Mouse (Mus musculus): Measurements from ENCODE around the gene Synj1. TPM values are rescaled to one million over a fixed set of nuclear protein-coding genes. Genes with fewer than 3 reads are reported as not detected.

Gene Synj1
- total and polyA plus RNA-seq, 2 experiments from 2014 or later, result 50.5 to 58.1 TPM

- WGBS, result 63% methylated on average over 8 of the region's 8 CpGs
- Histone ChIP-seq H3K36me3 (ENCODE audit: insufficient read depth, low read length) (no peaks in the 10 kb centered on the region), H3K27ac (no peak overlapping the region), H3K4me1 (ENCODE audit: insufficient read depth, low read length) (peaks cover 9% of the 10 kb centered on the region), H3K9ac (replicated peaks; ENCODE audit: low read length) (no peak overlapping the region), H3K4me2 (ENCODE audit: low read depth, low read length) (0 out of 2 replicates have a peak overlapping the region, but pooled peaks have one; percentile 75), H3K4me3 (ENCODE audit: low read length) (no peak overlapping the region), H3K9me3 (ENCODE audit: low read length) (no peaks in the 10 kb centered on the region), H3K27me3 (ENCODE audit: insufficient read depth, low read length) (no peaks in the 10 kb centered on the region)
- ATAC-seq (no peak), DNase-seq (ENCODE audit: low spot score) (peak; percentile 66)
- peak; percentile 63 for TF ChIP-seq CTCF (IDR thresholded peaks at IDR 0.05; ENCODE audit: low read depth)
Observed at GRCm38 (mm10) chr16:91045511-91045910, 34.4 kb upstream of the Synj1 start.

GRCm38 (mm10) chr16:91044270-91045182 lies 33.4 kb upstream of the Synj1 start, which contains the start of gene Paxbp1:
Paxbp1 (minus strand) TSS chr16:91044543.
- peak; percentile 99 for TF ChIP-seq CTCF (IDR thresholded peaks at IDR 0.05; ENCODE audit: low read depth)
- H3K9me3 ChIP-seq (ENCODE audit: low read length), result no peaks in the 10 kb centered on the region
- peak within 1 kb of the TSS; percentile 98 for H3K9ac ChIP-seq (replicated peaks; ENCODE audit: low read length)
- peaks cover 9% of the 10 kb centered on the region for H3K4me1 ChIP-seq (ENCODE audit: insufficient read depth, low read length)
- H3K27me3 ChIP-seq (ENCODE audit: insufficient read depth, low read length), result no peaks in the 10 kb centered on the region
- DNase-seq (ENCODE audit: low spot score) (peak; percentile 100), ATAC-seq (peak; percentile 98)
- peak within 1 kb of the TSS; percentile 98 for H3K27ac ChIP-seq
- peak within 1 kb of the TSS; percentile 86 for H3K4me3 ChIP-seq (ENCODE audit: low read length)
- H3K36me3 ChIP-seq (ENCODE audit: insufficient read depth, low read length), result no peaks in the 10 kb centered on the region
- WGBS, result under 1% methylated on average over 68 of the region's 70 CpGs
- peak within 1 kb of the TSS; percentile 75 for H3K4me2 ChIP-seq (ENCODE audit: low read depth, low read length)

GRCm38 (mm10) chr16:91043461-91044248 lies 32.5 kb upstream of the Synj1 start:
- DNase-seq (ENCODE audit: low spot score), result peak; percentile 73
- Histone ChIP-seq H3K27ac (peak overlapping the region; percentile 98), H3K36me3 (ENCODE audit: insufficient read depth, low read length) (peaks cover 6% of the 10 kb centered on the region; the same call in 1 of the 2 replicates), H3K4me3 (ENCODE audit: low read length) (peak overlapping the region; percentile 86), H3K4me1 (ENCODE audit: insufficient read depth, low read length) (peaks cover 9% of the 10 kb centered on the region), H3K9me3 (ENCODE audit: low read length) (no peaks in the 10 kb centered on the region), H3K27me3 (ENCODE audit: insufficient read depth, low read length) (no peaks in the 10 kb centered on the region), H3K4me2 (ENCODE audit: low read depth, low read length) (peak overlapping the region; percentile 74), H3K9ac (replicated peaks; ENCODE audit: low read length) (peak overlapping the region; percentile 98)
- ATAC-seq, result peak; percentile 79
- WGBS, result under 1% methylated on average over 60 of the region's 63 CpGs
- no peak for TF ChIP-seq CTCF (IDR thresholded peaks at IDR 0.05; ENCODE audit: low read depth)

GRCm38 (mm10) chr16:91042640-91043039 lies 31.5 kb upstream of the Synj1 start:
- WGBS, result 51% methylated on average over 1 of the region's 1 CpGs
- DNase-seq (ENCODE audit: low spot score) (no peak), ATAC-seq (no peak)
- peak overlapping the region; percentile 74 for H3K4me2 ChIP-seq (ENCODE audit: low read depth, low read length)
- no peaks in the 10 kb centered on the region for H3K27me3 ChIP-seq (ENCODE audit: insufficient read depth, low read length)
- TF ChIP-seq CTCF (IDR thresholded peaks at IDR 0.05; ENCODE audit: low read depth), result no peak
- no peak overlapping the region for H3K27ac ChIP-seq
- H3K36me3 ChIP-seq (ENCODE audit: insufficient read depth, low read length), result peaks cover 10% of the 10 kb centered on the region; the same call in 1 of the 2 replicates
- H3K9me3 ChIP-seq (ENCODE audit: low read length), result no peaks in the 10 kb centered on the region
- H3K4me1 ChIP-seq (ENCODE audit: insufficient read depth, low read length), result peaks cover 9% of the 10 kb centered on the region
- H3K4me3 ChIP-seq (ENCODE audit: low read length), result peak overlapping the region; percentile 86
- H3K9ac ChIP-seq (replicated peaks; ENCODE audit: low read length), result peak overlapping the region; percentile 7; the same call in 1 of the 2 replicates

GRCm38 (mm10) chr16:91035866-91036265 lies 24.8 kb upstream of the Synj1 start:
- Histone ChIP-seq H3K27me3 (ENCODE audit: insufficient read depth, low read length) (no peaks in the 10 kb centered on the region), H3K4me3 (ENCODE audit: low read length) (no peak overlapping the region), H3K4me2 (ENCODE audit: low read depth, low read length) (no peak overlapping the region), H3K4me1 (ENCODE audit: insufficient read depth, low read length) (no peaks in the 10 kb centered on the region), H3K36me3 (ENCODE audit: insufficient read depth, low read length) (peaks cover 60% of the 10 kb centered on the region), H3K9ac (replicated peaks; ENCODE audit: low read length) (no peak overlapping the region), H3K27ac (no peak overlapping the region), H3K9me3 (ENCODE audit: low read length) (no peaks in the 10 kb centered on the region)
- 91% methylated on average over 10 of the region's 10 CpGs for WGBS
- DNase-seq (ENCODE audit: low spot score) (no peak), ATAC-seq (no peak)
- no peak for TF ChIP-seq CTCF (IDR thresholded peaks at IDR 0.05; ENCODE audit: low read depth)

GRCm38 (mm10) chr16:91030751-91031150 lies 19.6 kb upstream of the Synj1 start:
- no peak for ATAC-seq
- Histone ChIP-seq H3K9ac (replicated peaks; ENCODE audit: low read length) (no peak overlapping the region), H3K36me3 (ENCODE audit: insufficient read depth, low read length) (peaks cover 75% of the 10 kb centered on the region), H3K9me3 (ENCODE audit: low read length) (no peaks in the 10 kb centered on the region), H3K27ac (no peak overlapping the region), H3K4me1 (ENCODE audit: insufficient read depth, low read length) (no peaks in the 10 kb centered on the region), H3K4me3 (ENCODE audit: low read length) (no peak overlapping the region), H3K4me2 (ENCODE audit: low read depth, low read length) (no peak overlapping the region), H3K27me3 (ENCODE audit: insufficient read depth, low read length) (no peaks in the 10 kb centered on the region)
- 92% methylated on average over 4 of the region's 4 CpGs for WGBS
- TF ChIP-seq CTCF (IDR thresholded peaks at IDR 0.05; ENCODE audit: low read depth), result no peak
- no peak for DNase-seq (ENCODE audit: low spot score)
